Comparison of ENCODE assay signal across 8 mouse cellular contexts in genomic region chr3:135206621-135207020, GRCm38 (mm10). TPM values are rescaled to one million over a fixed set of nuclear protein-coding genes. Genes with fewer than 3 reads are reported as not detected.
DNase-seq lines count a peak whose midpoint lies in the region; ATAC-seq and TF ChIP-seq lines count a peak whose summit lies in the region.

No protein-coding gene starts in this region.

- no peak overlapping the region for H3K4me2 ChIP-seq in midbrain, embryonic 12.5 days (replicated peaks)

- WGBS in thymus, adult 2 months, result 30% methylated on average over 4 of the region's 4 CpGs
- WGBS in embryonic facial prominence, embryonic 10.5 days, result 49% methylated on average over 4 of the region's 4 CpGs
- 45% methylated on average over 4 of the region's 4 CpGs for WGBS in midbrain, embryonic 12.5 days

- H3K4me3 ChIP-seq in thymus, adult 2 months (ENCODE audit: control insufficient read depth, insufficient read depth, low read length), result no peak overlapping the region
- no peak overlapping the region for H3K4me3 ChIP-seq in embryonic facial prominence, embryonic 10.5 days
- H3K4me3 ChIP-seq in midbrain, embryonic 12.5 days, result no peak overlapping the region

- intact Hi-C loops in gastrocnemius, postnatal 36 days (cut with DNase I), result no loop called here

- no peak for TF ChIP-seq CTCF in thymus, adult 2 months (IDR thresholded peaks at IDR 0.05; ENCODE audit: borderline replicate concordance, control insufficient read depth, extremely low read depth, insufficient read depth, low read length, poor library complexity)

- no peaks in the 10 kb centered on the region for H3K9me3 ChIP-seq in embryonic facial prominence, embryonic 10.5 days
- H3K9me3 ChIP-seq in midbrain, embryonic 12.5 days, result no peaks in the 10 kb centered on the region

- no peaks in the 10 kb centered on the region for H3K27me3 ChIP-seq in thymus, adult 2 months (ENCODE audit: control insufficient read depth, insufficient read depth, low read length)
- H3K27me3 ChIP-seq in embryonic facial prominence, embryonic 10.5 days (replicated peaks; ENCODE audit: low read depth, poor library complexity, severe bottlenecking), result no peaks in the 10 kb centered on the region
- H3K27me3 ChIP-seq in midbrain, embryonic 12.5 days, result no peaks in the 10 kb centered on the region

- no peaks in the 10 kb centered on the region for H3K36me3 ChIP-seq in thymus, adult 2 months (ENCODE audit: control insufficient read depth, insufficient read depth, low read length)
- no peaks in the 10 kb centered on the region for H3K36me3 ChIP-seq in embryonic facial prominence, embryonic 10.5 days (replicated peaks)
- no peaks in the 10 kb centered on the region for H3K36me3 ChIP-seq in midbrain, embryonic 12.5 days

- no peak overlapping the region for H3K27ac ChIP-seq in thymus, adult 2 months (ENCODE audit: control insufficient read depth, insufficient read depth, low read length)
- H3K27ac ChIP-seq in embryonic facial prominence, embryonic 10.5 days (replicated peaks), result no peak overlapping the region
- no peak overlapping the region for H3K27ac ChIP-seq in midbrain, embryonic 12.5 days (replicated peaks)

- no peak overlapping the region for H3K9ac ChIP-seq in midbrain, embryonic 12.5 days (replicated peaks)

- no peaks in the 10 kb centered on the region for H3K4me1 ChIP-seq in thymus, adult 2 months (replicated peaks; ENCODE audit: control insufficient read depth, insufficient read depth, low read length)
- peaks cover under 1% of the 10 kb centered on the region for H3K4me1 ChIP-seq in embryonic facial prominence, embryonic 10.5 days
- 0 out of 2 replicates have a peak, but pooled peaks cover under 1% of the 10 kb centered on the region for H3K4me1 ChIP-seq in midbrain, embryonic 12.5 days

- no peak for TF ChIP-seq POLR2A in thymus, adult 2 months (IDR thresholded peaks at IDR 0.05; ENCODE audit: control insufficient read depth, extremely low read depth, insufficient read depth, low read length, poor library complexity)

- peak; percentile 68; the same call in 1 of the 2 replicates for ATAC-seq in midbrain, embryonic 12.5 days (ENCODE audit: low FRiP score, low read depth)

- peak; percentile 10 for DNase-seq in gastrocnemius, postnatal 10 days
- DNase-seq in gastrocnemius, postnatal 36 days, result no peak
- DNase-seq in thymus, postnatal 0 days (ENCODE audit: low spot score), result peak; percentile 23
- DNase-seq in thymus, adult 2 months, result no peak
- DNase-seq in embryonic facial prominence, embryonic 10.5 days (ENCODE audit: low spot score), result peak; percentile 33
- peak; percentile 1 to 58 for DNase-seq in kidney, postnatal 36 days
- DNase-seq in cerebellum, adult 9-11 months, result no peak

RNA-seq across cellular contexts. Expression of gene Cenpe, which starts 5.7 kb away (rescaled TPM):
- total RNA-seq in gastrocnemius, postnatal 10 days (2021), result 1 to 10 TPM; 3.6 to 5.0 TPM
- total RNA-seq in gastrocnemius, postnatal 36 days (2021), result under 1 TPM; 0.27 to 0.43 TPM
- polyA plus RNA-seq in thymus, postnatal 0 days (2015; fragmentation: Nextera tagmentation; extraction: Ambion mirVana), result 26.8 and 28.7 TPM in 2 replicates
- polyA plus RNA-seq in thymus, adult 2 months (2012; rRNA removed), result 9.0 and 10.3 TPM in 2 replicates
- polyA plus RNA-seq in embryonic facial prominence, embryonic 10.5 days (2016; fragmentation: Nextera tagmentation; extraction: Ambion mirVana), result 35.8 and 39.4 TPM in 2 replicates
- polyA plus RNA-seq in midbrain, embryonic 12.5 days (2016; fragmentation: Nextera tagmentation; extraction: Ambion mirVana), result 33.9 and 35.4 TPM in 2 replicates

Comparison
In these comparisons a context has a peak if more than half of its experiments do, and no peak if none do; other contexts are left out.
1. DNase-seq: peak in gastrocnemius, postnatal 10 days (single experiment), thymus, postnatal 0 days (single experiment), embryonic facial prominence, embryonic 10.5 days (single experiment) and kidney, postnatal 36 days (2 of 2); none in gastrocnemius, postnatal 36 days (0 of 2), thymus, adult 2 months (single experiment) and cerebellum, adult 9-11 months (single experiment).